Mouse (Mus musculus) hindbrain, embryonic 11.5 days (tissue): ENCODE results near the gene Clock. TPM values are rescaled to one million over a fixed set of nuclear protein-coding genes. Genes with fewer than 3 reads are reported as not detected.
A peak's percentile ranks its signal among the peaks of the same experiment; 100 is the strongest.

Experiments
- ATAC-seq: fragments of 200-750 bp; cut with Nextera tagmentation; 2 replicates; pipeline ENCODE4 v1.8.0; 2017; ENCODE audit warnings: mild to moderate bottlenecking, moderate TSS enrichment, moderate library complexity; ENCODE audit not compliant: low FRiP score
- DNase-seq: peaks from one replicate; pipeline ENCODE4 v3.0.0-alpha.2; 2015; ENCODE audit warnings: low spot score
- H3K27ac ChIP-seq: fragments of 300-500 bp; sonication (generic); 2 replicates; pipeline ENCODE4 v1.5.1; 2014; ENCODE audit warnings: mild to moderate bottlenecking, low read depth, low read length
- H3K27me3 ChIP-seq: fragments of 300-500 bp; sonication (generic); 2 replicates; pipeline ENCODE4 v1.6.1; 2014; ENCODE audit warnings: mild to moderate bottlenecking, low read length, moderate library complexity, mixed read lengths; ENCODE audit not compliant: control insufficient read depth, insufficient read depth
- H3K36me3 ChIP-seq: fragments of 300-500 bp; sonication (generic); 2 replicates; pipeline ENCODE4 v1.6.1; 2014; ENCODE audit warnings: mild to moderate bottlenecking, low read length, moderate library complexity, mixed read lengths; ENCODE audit not compliant: control insufficient read depth, insufficient read depth
- H3K4me1 ChIP-seq: fragments of 300-500 bp; sonication (generic); replicated peaks from 2 replicates; pipeline ENCODE4 v1.6.1; 2014; ENCODE audit warnings: low read length, mixed read lengths; ENCODE audit not compliant: control insufficient read depth, insufficient read depth
- H3K4me2 ChIP-seq: fragments of 300-500 bp; sonication (generic); replicated peaks from 2 replicates; pipeline ENCODE4 v1.6.1; 2014; ENCODE audit warnings: mild to moderate bottlenecking, low read depth, low read length
- H3K4me3 ChIP-seq: fragments of 300-500 bp; sonication (generic); 2 replicates; pipeline ENCODE4 v1.5.1; 2014; ENCODE audit warnings: low read depth, low read length
- H3K9ac ChIP-seq: fragments of 300-500 bp; sonication (generic); 2 replicates; pipeline ENCODE4 v1.6.1; 2014; ENCODE audit warnings: low read depth, low read length
- H3K9me3 ChIP-seq: fragments of 300-500 bp; sonication (generic); 2 replicates; pipeline ENCODE4 v1.6.1; 2016; ENCODE audit warnings: low read length; ENCODE audit not compliant: control insufficient read depth
- WGBS: fragments of 180-500 bp; shearing (Covaris S2); extraction: QIAGEN DNeasy Blood & Tissue Kit; methylation state at CpG from one replicate; pipeline ENCODE4 v1.1.7; 2014; 5-methylcytosine and 5-hydroxymethylcytosine counted together
- polyA plus RNA-seq: library from polyadenylated mRNA; unstranded; fragments of >200 nt; fragmentation: Nextera tagmentation; extraction: Ambion mirVana; gene quantifications from 2 replicates; pipeline ENCODE4 v1.2.1, GENCODE M21; 2014

The Clock gene
- 13.9 and 16.6 TPM in 2 replicates for polyA plus RNA-seq

GRCm38 (mm10) chr5:76304452-76305341, at the start of gene Clock:
TSS of gene Clock (minus strand) at chr5:76304792.
- peak within 1 kb of the TSS; percentile 98 for H3K27ac ChIP-seq
- no peaks in the 10 kb centered on the region for H3K4me1 ChIP-seq
- under 1% methylated on average over 69 of the region's 104 CpGs for WGBS
- ATAC-seq (peak; percentile 88), DNase-seq (peak; percentile 93)
- H3K4me3 ChIP-seq, result peak within 1 kb of the TSS; percentile 76
- no peaks in the 10 kb centered on the region for H3K27me3 ChIP-seq
- H3K9ac ChIP-seq, result peak within 1 kb of the TSS; percentile 84
- H3K4me2 ChIP-seq, result peak within 1 kb of the TSS; percentile 56
- H3K9me3 ChIP-seq, result no peaks in the 10 kb centered on the region
- no peaks in the 10 kb centered on the region for H3K36me3 ChIP-seq

DNA sequence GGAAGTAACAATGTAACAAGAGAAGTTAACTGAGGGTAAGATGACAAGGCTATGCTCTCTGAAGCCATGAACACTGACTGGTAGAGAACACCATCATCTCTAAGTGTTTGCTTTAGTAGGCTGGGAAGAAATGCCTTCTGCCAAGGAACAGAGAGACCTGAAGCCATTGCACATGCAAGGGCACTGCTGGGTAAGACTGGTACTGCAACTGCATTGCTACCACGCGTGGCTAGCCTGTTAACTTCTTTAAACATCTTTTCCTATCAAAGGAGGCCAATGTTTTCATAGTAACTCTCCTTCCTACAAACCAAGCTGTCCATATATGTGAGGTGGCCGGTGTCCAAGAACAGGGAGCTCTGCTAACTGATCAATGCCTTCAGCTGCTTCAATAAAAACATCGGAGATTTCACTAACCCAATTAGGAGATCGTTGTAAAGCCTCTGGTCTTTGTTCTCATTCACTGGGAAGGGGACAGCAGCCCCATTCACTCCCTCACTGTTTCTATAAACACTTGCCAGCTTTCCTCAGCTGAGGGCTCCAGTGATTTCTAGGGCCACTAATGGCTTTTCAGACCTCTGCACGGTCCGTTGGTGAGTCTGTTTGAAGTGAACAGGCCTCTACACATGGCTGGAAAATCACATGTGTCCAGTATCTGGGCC, 47.5 kb upstream of the Clock start:
- no peaks in the 10 kb centered on the region for H3K4me1 ChIP-seq
- no peak overlapping the region for H3K27ac ChIP-seq
- no peak for ATAC-seq
- no peaks in the 10 kb centered on the region for H3K27me3 ChIP-seq
- WGBS, result 53% methylated on average over 7 of the region's 7 CpGs
- H3K36me3 ChIP-seq, result no peaks in the 10 kb centered on the region
- no peak for DNase-seq
- no peak overlapping the region for H3K4me3 ChIP-seq
- no peaks in the 10 kb centered on the region for H3K9me3 ChIP-seq
- no peak overlapping the region for H3K4me2 ChIP-seq
- no peak overlapping the region for H3K9ac ChIP-seq

GRCm38 (mm10) chr5:76351537-76351936, 46.9 kb upstream of the Clock start:
- H3K9me3 ChIP-seq, result no peaks in the 10 kb centered on the region
- H3K4me3 ChIP-seq, result no peak overlapping the region
- H3K27me3 ChIP-seq, result no peaks in the 10 kb centered on the region
- ATAC-seq, result no peak
- no peak overlapping the region for H3K27ac ChIP-seq
- H3K9ac ChIP-seq, result no peak overlapping the region
- DNase-seq, result no peak
- 83% methylated on average over 5 of the region's 5 CpGs for WGBS
- no peaks in the 10 kb centered on the region for H3K36me3 ChIP-seq
- no peak overlapping the region for H3K4me2 ChIP-seq
- H3K4me1 ChIP-seq, result no peaks in the 10 kb centered on the region

DNA sequence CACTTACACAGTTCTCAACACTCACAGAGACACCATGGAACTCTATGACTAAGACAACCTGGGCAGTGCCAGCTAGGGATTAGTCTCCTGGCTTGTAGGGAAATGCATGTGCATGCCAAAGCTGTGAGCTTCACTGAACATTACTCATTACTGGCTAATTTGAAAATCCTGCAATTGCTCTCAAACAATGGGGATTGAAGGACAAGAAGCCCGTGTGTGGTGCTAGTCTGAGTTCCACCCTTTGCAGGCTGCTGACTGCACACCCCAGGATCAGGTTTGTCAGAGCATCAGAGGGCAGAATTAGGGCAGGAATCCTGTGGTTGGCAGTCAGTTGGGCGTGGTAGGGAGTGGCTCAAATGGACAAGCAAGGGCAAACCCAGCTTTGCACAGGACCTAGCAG, 41.5 kb upstream of the Clock start:
- no peak for DNase-seq
- WGBS, result 67% methylated on average over 2 of the region's 2 CpGs
- H3K4me1 ChIP-seq, result no peaks in the 10 kb centered on the region

GRCm38 (mm10) chr5:76340931-76341330, 36.3 kb upstream of the Clock start:
- H3K27me3 ChIP-seq, result no peaks in the 10 kb centered on the region
- no peaks in the 10 kb centered on the region for H3K36me3 ChIP-seq
- H3K4me1 ChIP-seq, result no peaks in the 10 kb centered on the region
- H3K9ac ChIP-seq, result no peak overlapping the region
- no peak overlapping the region for H3K4me2 ChIP-seq
- DNase-seq, result no peak
- WGBS, result 64% methylated on average over 2 of the region's 2 CpGs
- ATAC-seq, result no peak
- no peak overlapping the region for H3K27ac ChIP-seq
- H3K4me3 ChIP-seq, result no peak overlapping the region
- H3K9me3 ChIP-seq, result no peaks in the 10 kb centered on the region

More for the DNA sequence above, 41.5 kb upstream of the Clock start:
- Histone ChIP-seq H3K4me2 (no peak overlapping the region), H3K9ac (no peak overlapping the region), H3K27ac (no peak overlapping the region), H3K9me3 (no peaks in the 10 kb centered on the region), H3K27me3 (no peaks in the 10 kb centered on the region), H3K36me3 (no peaks in the 10 kb centered on the region), H3K4me3 (no peak overlapping the region)
- ATAC-seq, result no peak

GRCm38 (mm10) chr5:76337100-76337499, 32.5 kb upstream of the Clock start:
- ATAC-seq (no peak), DNase-seq (no peak)
- H3K27me3 ChIP-seq, result no peaks in the 10 kb centered on the region
- H3K36me3 ChIP-seq, result no peaks in the 10 kb centered on the region
- H3K4me1 ChIP-seq, result no peaks in the 10 kb centered on the region
- no peak overlapping the region for H3K4me2 ChIP-seq
- H3K27ac ChIP-seq, result no peak overlapping the region
- H3K9me3 ChIP-seq, result no peaks in the 10 kb centered on the region
- WGBS, result 88% methylated on average over 8 of the region's 8 CpGs
- H3K4me3 ChIP-seq, result no peak overlapping the region
- no peak overlapping the region for H3K9ac ChIP-seq

DNA sequence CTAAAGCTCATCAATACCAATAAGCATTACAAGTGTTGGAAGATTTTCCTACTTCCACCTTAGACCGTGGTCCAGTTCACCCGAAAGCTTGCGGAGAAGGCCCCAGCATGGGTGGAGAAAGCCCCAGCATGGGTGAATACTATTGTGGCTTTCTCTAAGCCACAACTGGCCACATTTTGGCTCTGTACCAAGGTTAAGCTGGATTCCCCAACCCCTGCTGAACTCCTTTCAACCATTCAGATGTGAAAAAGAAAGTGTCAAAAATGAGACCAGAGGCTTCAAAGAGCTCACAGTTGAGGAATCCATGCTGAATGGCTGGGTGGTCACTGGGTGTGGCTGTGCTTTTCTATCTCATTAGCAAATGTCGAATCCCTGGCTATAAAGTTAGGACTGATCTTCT, 29.2 kb upstream of the Clock start:
- H3K4me2 ChIP-seq, result no peak overlapping the region
- DNase-seq (no peak), ATAC-seq (no peak)
- no peaks in the 10 kb centered on the region for H3K36me3 ChIP-seq
- H3K27me3 ChIP-seq, result no peaks in the 10 kb centered on the region
- no peak overlapping the region for H3K9ac ChIP-seq
- WGBS, result 80% methylated on average over 4 of the region's 4 CpGs
- H3K27ac ChIP-seq, result no peak overlapping the region
- no peaks in the 10 kb centered on the region for H3K9me3 ChIP-seq
- no peak overlapping the region for H3K4me3 ChIP-seq
- no peaks in the 10 kb centered on the region for H3K4me1 ChIP-seq

GRCm38 (mm10) chr5:76330953-76331352, 26.4 kb upstream of the Clock start, which contains the start of gene Pdcl2:
TSS of gene Pdcl2 (minus strand) at chr5:76331156.
- H3K27ac ChIP-seq, result no peak within 1 kb of the TSS
- H3K4me1 ChIP-seq, result no peaks in the 10 kb centered on the region
- no peak for ATAC-seq
- no peaks in the 10 kb centered on the region for H3K9me3 ChIP-seq
- DNase-seq, result no peak
- H3K4me2 ChIP-seq, result no peak within 1 kb of the TSS
- WGBS, result 94% methylated on average over 7 of the region's 7 CpGs
- no peaks in the 10 kb centered on the region for H3K27me3 ChIP-seq
- H3K36me3 ChIP-seq, result no peaks in the 10 kb centered on the region
- H3K9ac ChIP-seq, result no peak within 1 kb of the TSS
- H3K4me3 ChIP-seq, result no peak within 1 kb of the TSS
